ENCODE assay signal across 12 mouse cellular contexts in genomic region chr12:64903186-64903585, GRCm38 (mm10). TPM values are rescaled to one million over a fixed set of nuclear protein-coding genes. Genes with fewer than 3 reads are reported as not detected.
DNase-seq lines count a peak whose midpoint lies in the region; ATAC-seq and TF ChIP-seq lines count a peak whose summit lies in the region.
"Had no signal": no experiment of that assay in that cellular context is flagged by ENCODE, and none has a peak within 500 bp of the region (broad histone marks: within the 10 kb centered on the region; RNA-seq: fewer than 3 reads in every experiment).

No protein-coding gene starts in this region.

- ATAC-seq in lung, embryonic 16.5 days (ENCODE audit: low read depth): peak; percentile 18; the same call in 1 of the 2 replicates
- ATAC-seq in intestine, embryonic 16.5 days: peak; percentile 39
- ATAC-seq in stomach, embryonic 15.5 days (ENCODE audit: insufficient read depth, low FRiP score, low read depth): no peak; the same call in 1 of the 2 replicates

- TF ChIP-seq CTCF in gastrocnemius, adult 2 months (IDR thresholded peaks at IDR 0.05): no peak

- intact Hi-C loops in gastrocnemius, adult 2 months (cut with DNase I): no loop called here

- no peaks in the 10 kb centered on the region for H3K36me3 ChIP-seq in lung, embryonic 16.5 days (ENCODE audit: control insufficient read depth, insufficient read depth, low read length)
- no peaks in the 10 kb centered on the region for H3K36me3 ChIP-seq in intestine, embryonic 16.5 days (ENCODE audit: control insufficient read depth, insufficient read depth, low read length)
- H3K36me3 ChIP-seq in stomach, embryonic 15.5 days: no peaks in the 10 kb centered on the region
- H3K36me3 ChIP-seq: midbrain, embryonic 15.5 days had no signal

- H3K4me3 ChIP-seq in gastrocnemius, adult 2 months: no peak overlapping the region
- no peak overlapping the region for H3K4me3 ChIP-seq in lung, embryonic 16.5 days (ENCODE audit: low read length)
- H3K4me3 ChIP-seq in intestine, embryonic 16.5 days (ENCODE audit: low read length): no peak overlapping the region
- H3K4me3 ChIP-seq in stomach, embryonic 15.5 days (replicated peaks): no peak overlapping the region
- H3K4me3 ChIP-seq: midbrain, embryonic 15.5 days had no signal

- H3K4me1 ChIP-seq in lung, embryonic 16.5 days (replicated peaks; ENCODE audit: control insufficient read depth, insufficient read depth, low read length): no peaks in the 10 kb centered on the region; the same call in 1 of the 2 replicates
- H3K4me1 ChIP-seq in intestine, embryonic 16.5 days (ENCODE audit: control insufficient read depth, insufficient read depth, low read length): no peaks in the 10 kb centered on the region; the same call in 1 of the 2 replicates
- H3K4me1 ChIP-seq in stomach, embryonic 15.5 days: peaks cover 6% of the 10 kb centered on the region; the same call in 1 of the 2 replicates
- H3K4me1 ChIP-seq: midbrain, embryonic 15.5 days had no signal

- H3K27me3 ChIP-seq in lung, embryonic 16.5 days (ENCODE audit: control insufficient read depth, insufficient read depth, low read depth, low read length): no peaks in the 10 kb centered on the region
- H3K27me3 ChIP-seq in intestine, embryonic 16.5 days (replicated peaks; ENCODE audit: control insufficient read depth, insufficient read depth, low read length): no peaks in the 10 kb centered on the region
- no peaks in the 10 kb centered on the region for H3K27me3 ChIP-seq in stomach, embryonic 15.5 days (replicated peaks)
- H3K27me3 ChIP-seq: midbrain, embryonic 15.5 days had no signal

- no peaks in the 10 kb centered on the region for H3K9me3 ChIP-seq in lung, embryonic 16.5 days (ENCODE audit: control insufficient read depth, low read length)
- no peaks in the 10 kb centered on the region for H3K9me3 ChIP-seq in intestine, embryonic 16.5 days (ENCODE audit: control insufficient read depth, low read length)
- no peaks in the 10 kb centered on the region for H3K9me3 ChIP-seq in stomach, embryonic 15.5 days
- H3K9me3 ChIP-seq: midbrain, embryonic 15.5 days had no signal

- H3K4me2 ChIP-seq in lung, embryonic 16.5 days (ENCODE audit: low read depth, low read length): no peak overlapping the region
- no peak overlapping the region for H3K4me2 ChIP-seq in intestine, embryonic 16.5 days (ENCODE audit: low read depth, low read length)
- H3K4me2 ChIP-seq in stomach, embryonic 15.5 days: no peak overlapping the region
- H3K4me2 ChIP-seq: midbrain, embryonic 15.5 days had no signal

- WGBS in lung, embryonic 16.5 days: 52% methylated on average over 8 of the region's 8 CpGs
- 52% methylated on average over 8 of the region's 8 CpGs for WGBS in intestine, embryonic 16.5 days
- WGBS in stomach, embryonic 15.5 days: 37% methylated on average over 8 of the region's 8 CpGs

- H3K27ac ChIP-seq in gastrocnemius, adult 2 months: peak overlapping the region; percentile 50; the same call in 1 of the 2 replicates
- H3K27ac ChIP-seq in lung, embryonic 16.5 days (ENCODE audit: low read length): no peak overlapping the region
- H3K27ac ChIP-seq in intestine, embryonic 16.5 days (ENCODE audit: low read length): peak overlapping the region; percentile 42
- peak overlapping the region; percentile 77 for H3K27ac ChIP-seq in stomach, embryonic 15.5 days
- H3K27ac ChIP-seq: midbrain, embryonic 15.5 days had no signal

- no peak overlapping the region for H3K9ac ChIP-seq in lung, embryonic 16.5 days (ENCODE audit: low read length)
- no peak overlapping the region for H3K9ac ChIP-seq in intestine, embryonic 16.5 days (ENCODE audit: low read depth, low read length)
- H3K9ac ChIP-seq in stomach, embryonic 15.5 days: no peak overlapping the region
- H3K9ac ChIP-seq: midbrain, embryonic 15.5 days had no signal

- peak; percentile 12 for DNase-seq in gastrocnemius, adult 2 months
- DNase-seq in gastrocnemius, postnatal 4 days (ENCODE audit: low spot score in 2 of 2): no peak
- DNase-seq in lung, postnatal 14 days: no peak
- no peak for DNase-seq in adrenal gland, postnatal 14 days
- DNase-seq in adrenal gland, adult (ENCODE audit: inconsistent age in 2 of 2, low spot score in 1 of 2): no peak
- DNase-seq: right cerebral cortex, postnatal 4 days; thymus, adult 2 months had no signal

RNA-seq across cellular contexts. Expression of gene Gm527, which starts 14.5 kb away (rescaled TPM):
- 1 to 10 TPM; 5.0 to 5.2 TPM for total RNA-seq in gastrocnemius, adult 2 months (2021)
- total RNA-seq in gastrocnemius, postnatal 4 days (2021): 1 to 10 TPM; 9.8 to 9.9 TPM
- 1.0 and 1.1 TPM in 2 replicates for polyA plus RNA-seq in lung, embryonic 16.5 days (2015; fragmentation: Nextera tagmentation; extraction: Ambion mirVana)
- polyA plus RNA-seq in intestine, embryonic 16.5 days (2015; fragmentation: Nextera tagmentation; extraction: Ambion mirVana): 0.48 and 1.2 TPM in 2 replicates
- 2.6 and 4.1 TPM in 2 replicates for polyA plus RNA-seq in stomach, embryonic 15.5 days (2015; fragmentation: Nextera tagmentation; extraction: Ambion mirVana)
- 5.1 and 6.5 TPM in 2 replicates for total RNA-seq in adrenal gland, postnatal 14 days (2021)
- polyA plus RNA-seq: adrenal gland, adult 2 months had no signal
